Mouse (Mus musculus) liver, embryonic 11.5 days (tissue): ENCODE measurements at regions not wholly inside any gene's neighbourhood (a gene's known extent, or its start where the extent isn't known, plus 50 kb on each side); places are given as distances from the start of the nearest gene placed in this dataset.

Experiments used
- ATAC-seq: fragments of 200-750 bp; cut with Nextera tagmentation; replicated peaks from 2 replicates; pipeline ENCODE4 v1.8.0; 2017; ENCODE audit warnings: moderate number of reproducible peaks, mild to moderate bottlenecking, moderate TSS enrichment, moderate library complexity; ENCODE audit not compliant: low FRiP score
- DNase-seq: peaks from one replicate; pipeline ENCODE4 v3.0.0-alpha.2; 2017; ENCODE audit warnings: low spot score
- H3K27ac ChIP-seq: fragments of 300-500 bp; sonication (generic); 2 replicates; pipeline ENCODE4 v1.5.1; 2014; ENCODE audit warnings: mild to moderate bottlenecking, low read depth, low read length, control low read depth
- H3K27me3 ChIP-seq: fragments of 300-500 bp; sonication (generic); replicated peaks from 2 replicates; pipeline ENCODE4 v1.6.1; 2014; ENCODE audit warnings: low read length, mixed read lengths; ENCODE audit not compliant: control insufficient read depth, insufficient read depth
- H3K36me3 ChIP-seq: fragments of 300-500 bp; sonication (generic); 2 replicates; pipeline ENCODE4 v1.6.1; 2014; ENCODE audit warnings: mild to moderate bottlenecking, low read length, moderate library complexity, mixed read lengths; ENCODE audit not compliant: control insufficient read depth, insufficient read depth
- H3K4me1 ChIP-seq: fragments of 300-500 bp; sonication (generic); replicated peaks from 2 replicates; pipeline ENCODE4 v1.6.1; 2014; ENCODE audit warnings: low read length, mixed read lengths; ENCODE audit not compliant: control insufficient read depth, insufficient read depth
- H3K4me2 ChIP-seq: fragments of 300-500 bp; sonication (generic); 2 replicates; pipeline ENCODE4 v1.6.1; 2014; ENCODE audit warnings: mild to moderate bottlenecking, control low read depth, moderate library complexity
- H3K4me3 ChIP-seq: fragments of 300-500 bp; sonication (generic); 2 replicates; pipeline ENCODE4 v1.5.1; 2014; ENCODE audit warnings: low read depth, low read length, control low read depth
- H3K9ac ChIP-seq: fragments of 300-500 bp; sonication (generic); 2 replicates; pipeline ENCODE4 v1.6.1; 2014; ENCODE audit warnings: low read depth, low read length, control low read depth
- H3K9me3 ChIP-seq: fragments of 300-500 bp; sonication (generic); 2 replicates; pipeline ENCODE4 v1.6.1; 2016; ENCODE audit warnings: low read length, inconsistent platforms, mixed read lengths; ENCODE audit not compliant: control insufficient read depth
- WGBS: fragments of 180-500 bp; shearing (Covaris S2); extraction: QIAGEN DNeasy Blood & Tissue Kit; methylation state at CpG from one replicate; pipeline ENCODE4 v1.1.7; 2014; 5-methylcytosine and 5-hydroxymethylcytosine counted together

GRCm38 (mm10) chr7:136584361-136584760, 310.1 kb upstream of the Mgmt start:
- Histone ChIP-seq H3K4me2 (no peak overlapping the region), H3K36me3 (no peaks in the 10 kb centered on the region), H3K4me3 (no peak overlapping the region), H3K4me1 (no peaks in the 10 kb centered on the region), H3K27ac (no peak overlapping the region), H3K9ac (no peak overlapping the region), H3K27me3 (peaks cover 6% of the 10 kb centered on the region; the same call in 1 of the 2 replicates), H3K9me3 (no peaks in the 10 kb centered on the region)
- DNase-seq (no peak), ATAC-seq (no peak)
- 62% methylated on average over 17 of the region's 17 CpGs for WGBS

DNA sequence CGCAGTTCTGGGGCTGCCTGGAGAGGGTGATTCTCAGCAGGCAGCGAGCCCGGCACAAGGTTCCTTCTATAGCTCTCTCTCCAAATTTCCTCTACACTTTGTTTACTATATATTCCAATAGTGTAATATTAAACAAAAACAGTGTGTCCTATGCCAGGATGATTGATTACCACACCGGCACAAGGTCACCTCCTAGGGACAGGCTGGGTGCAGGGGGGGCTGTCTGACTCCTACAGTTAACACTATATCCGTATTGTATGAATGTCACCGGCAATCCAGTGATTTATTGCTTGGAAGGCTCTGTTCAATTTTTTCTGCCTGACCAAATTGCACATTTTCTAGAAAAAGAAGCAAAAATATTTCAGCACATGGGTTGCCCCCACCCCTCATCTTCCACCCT, 305.9 kb upstream of the Mgmt start:
- Histone ChIP-seq H3K4me1 (no peaks in the 10 kb centered on the region), H3K4me2 (no peak overlapping the region), H3K27ac (no peak overlapping the region), H3K36me3 (no peaks in the 10 kb centered on the region), H3K4me3 (no peak overlapping the region), H3K27me3 (peaks cover 6% of the 10 kb centered on the region; the same call in 1 of the 2 replicates), H3K9ac (no peak overlapping the region), H3K9me3 (no peaks in the 10 kb centered on the region)
- 79% methylated on average over 6 of the region's 6 CpGs for WGBS
- no peak for DNase-seq
- no peak for ATAC-seq

DNA sequence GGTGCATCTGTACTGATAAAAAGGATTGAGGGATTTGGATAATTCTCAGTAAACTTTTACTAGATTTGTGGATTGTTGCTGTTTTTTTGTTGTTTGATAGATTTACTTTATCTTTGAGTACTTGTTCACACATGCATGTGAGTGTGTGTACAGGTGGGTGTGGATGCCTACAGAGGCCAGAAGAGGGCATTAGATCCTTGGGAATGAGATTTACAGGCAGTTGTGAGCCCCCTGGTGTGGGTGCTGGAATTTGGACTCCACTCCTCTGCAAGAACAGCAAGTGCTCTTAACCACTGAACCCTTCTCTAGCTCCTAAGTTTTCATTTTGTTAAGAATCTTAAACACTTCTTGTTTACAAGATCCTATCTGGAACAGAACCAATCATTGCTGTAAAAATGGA, 303.5 kb upstream of the Mgmt start:
- ATAC-seq (no peak), DNase-seq (no peak)
- Histone ChIP-seq H3K9me3 (no peaks in the 10 kb centered on the region), H3K9ac (no peak overlapping the region), H3K4me1 (no peaks in the 10 kb centered on the region), H3K27me3 (no peaks in the 10 kb centered on the region), H3K4me2 (no peak overlapping the region), H3K27ac (no peak overlapping the region), H3K4me3 (no peak overlapping the region), H3K36me3 (no peaks in the 10 kb centered on the region)

- no peak for DNase-seq
- ATAC-seq = no peak
- H3K9me3 ChIP-seq = no peaks in the 10 kb centered on the region
- no peak overlapping the region for H3K27ac ChIP-seq
- no peaks in the 10 kb centered on the region for H3K36me3 ChIP-seq
- no peak overlapping the region for H3K9ac ChIP-seq
- no peaks in the 10 kb centered on the region for H3K4me1 ChIP-seq
- WGBS = 74% methylated on average over 7 of the region's 7 CpGs
- H3K4me2 ChIP-seq = no peak overlapping the region
- no peak overlapping the region for H3K4me3 ChIP-seq
- H3K27me3 ChIP-seq = no peaks in the 10 kb centered on the region
Observed at GRCm38 (mm10) chr7:136607278-136608120, 286.9 kb upstream of the Mgmt start.

GRCm38 (mm10) chr7:136613496-136613895, 280.9 kb upstream of the Mgmt start:
- H3K9ac ChIP-seq = no peak overlapping the region
- WGBS = 74% methylated on average over 4 of the region's 4 CpGs
- no peaks in the 10 kb centered on the region for H3K36me3 ChIP-seq
- DNase-seq = no peak
- H3K4me3 ChIP-seq = no peak overlapping the region
- H3K27ac ChIP-seq = no peak overlapping the region
- H3K4me1 ChIP-seq = no peaks in the 10 kb centered on the region
- H3K9me3 ChIP-seq = no peaks in the 10 kb centered on the region
- no peak overlapping the region for H3K4me2 ChIP-seq
- ATAC-seq = no peak
- no peaks in the 10 kb centered on the region for H3K27me3 ChIP-seq

GRCm38 (mm10) chr7:136624496-136624895, 269.9 kb upstream of the Mgmt start:
- no peaks in the 10 kb centered on the region for H3K9me3 ChIP-seq
- H3K9ac ChIP-seq = no peak overlapping the region
- H3K27ac ChIP-seq = no peak overlapping the region
- H3K4me3 ChIP-seq = no peak overlapping the region
- DNase-seq (no peak), ATAC-seq (no peak)
- H3K4me1 ChIP-seq = no peaks in the 10 kb centered on the region
- WGBS = 73% methylated on average over 4 of the region's 4 CpGs
- H3K4me2 ChIP-seq = no peak overlapping the region
- no peaks in the 10 kb centered on the region for H3K36me3 ChIP-seq
- H3K27me3 ChIP-seq = no peaks in the 10 kb centered on the region

- DNase-seq (no peak), ATAC-seq (no peak)
- 75% methylated on average over 3 of the region's 3 CpGs for WGBS
Observed at GRCm38 (mm10) chr7:136631089-136631488, 263.3 kb upstream of the Mgmt start.

DNA sequence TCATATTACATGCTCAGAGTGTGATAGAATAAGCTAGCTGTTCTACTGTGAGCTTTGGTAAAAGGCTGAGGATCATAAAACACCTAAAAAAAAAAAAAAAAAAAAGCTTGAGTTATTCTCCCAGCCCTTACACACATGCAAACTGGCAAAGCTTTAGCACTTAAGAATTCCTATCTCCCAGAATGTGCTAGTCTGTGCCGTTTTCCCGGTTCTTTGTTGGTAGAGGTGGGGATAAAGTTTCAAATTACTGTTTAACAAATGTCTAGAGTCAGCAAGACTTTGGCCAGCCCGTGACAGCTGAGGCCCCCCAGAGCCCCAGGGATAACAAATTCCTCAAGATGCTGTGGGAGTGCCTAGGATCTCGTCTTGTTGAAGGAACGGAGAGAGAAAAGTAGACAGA, 254.3 kb upstream of the Mgmt start:
- no peaks in the 10 kb centered on the region for H3K36me3 ChIP-seq
- H3K9me3 ChIP-seq = no peaks in the 10 kb centered on the region
- H3K4me3 ChIP-seq = no peak overlapping the region
- H3K27me3 ChIP-seq = no peaks in the 10 kb centered on the region
- no peak overlapping the region for H3K4me2 ChIP-seq
- DNase-seq (no peak), ATAC-seq (no peak)
- H3K4me1 ChIP-seq = no peaks in the 10 kb centered on the region
- no peak overlapping the region for H3K9ac ChIP-seq
- H3K27ac ChIP-seq = no peak overlapping the region
- 31% methylated on average over 5 of the region's 5 CpGs for WGBS

More at GRCm38 (mm10) chr7:136631089-136631488, 263.3 kb upstream of the Mgmt start:
- no peak overlapping the region for H3K9ac ChIP-seq
- H3K4me1 ChIP-seq = no peaks in the 10 kb centered on the region
- no peak overlapping the region for H3K4me2 ChIP-seq
- no peak overlapping the region for H3K4me3 ChIP-seq
- no peaks in the 10 kb centered on the region for H3K27me3 ChIP-seq
- H3K27ac ChIP-seq = no peak overlapping the region
- H3K9me3 ChIP-seq = no peaks in the 10 kb centered on the region
- H3K36me3 ChIP-seq = no peaks in the 10 kb centered on the region

GRCm38 (mm10) chr7:136640771-136641170, 253.6 kb upstream of the Mgmt start:
- Histone ChIP-seq H3K9ac (no peak overlapping the region), H3K4me1 (no peaks in the 10 kb centered on the region), H3K4me2 (no peak overlapping the region), H3K27me3 (no peaks in the 10 kb centered on the region), H3K9me3 (no peaks in the 10 kb centered on the region), H3K36me3 (no peaks in the 10 kb centered on the region), H3K27ac (no peak overlapping the region), H3K4me3 (no peak overlapping the region)
- 83% methylated on average over 7 of the region's 7 CpGs for WGBS
- no peak for DNase-seq
- no peak for ATAC-seq
